In genomic region chr6:71718322-71718721, GRCm38 (mm10) we compare ENCODE assay signal across 1 mouse cellular context.
A peak's percentile ranks its signal among the peaks of the same experiment; 100 is the strongest.
TF ChIP-seq lines count a peak whose summit lies in the region.

No protein-coding gene starts in this region.

TF ChIP-seq in MEL, 35 proteins besides CTCF, POLR2A, EP300 and RAD21 (continued from another document):
- TF ChIP-seq POLR2AphosphoS2 (IDR thresholded peaks at IDR 0.05; ENCODE audit: low read length), result no peak
- no peak for TF ChIP-seq GABPA (IDR thresholded peaks at IDR 0.05; ENCODE audit: low read depth, low read length)
- TF ChIP-seq E2F4 (IDR thresholded peaks at IDR 0.05; ENCODE audit: borderline replicate concordance, low read depth, low read length), result no peak
- TF ChIP-seq ZC3H11A (IDR thresholded peaks at IDR 0.05; ENCODE audit: low read depth, low read length), result no peak; the same call in 1 of the 2 replicates
- TF ChIP-seq HCFC1 (IDR thresholded peaks at IDR 0.05; ENCODE audit: low read depth, low read length), result 0 out of 2 replicates have a peak, but pooled peaks have one; percentile 31
- TF ChIP-seq TBP (IDR thresholded peaks at IDR 0.05; ENCODE audit: low read depth, low read length), result no peak
- TF ChIP-seq BHLHE40 (IDR thresholded peaks at IDR 0.05; ENCODE audit: borderline replicate concordance, low read depth, low read length), result peak; percentile 53; the same call in 1 of the 2 replicates
- no peak for TF ChIP-seq ZMIZ1 (IDR thresholded peaks at IDR 0.05; ENCODE audit: low read depth, low read length)
- TF ChIP-seq MAFK (IDR thresholded peaks at IDR 0.05; ENCODE audit: borderline replicate concordance, low read depth, low read length), result no peak
- TF ChIP-seq JUND (IDR thresholded peaks at IDR 0.05; ENCODE audit: low read depth, low read length), result no peak
- TF ChIP-seq NELFE (IDR thresholded peaks at IDR 0.05; ENCODE audit: low read depth, low read length), result no peak
- TF ChIP-seq NRF1 (IDR thresholded peaks at IDR 0.05; ENCODE audit: insufficient read depth, low read depth, low read length, poor library complexity, severe bottlenecking), result no peak
- peak; percentile 71; the same call in 1 of the 2 replicates for TF ChIP-seq MAZ (IDR thresholded peaks at IDR 0.05; ENCODE audit: low read depth, low read length)
- peak; percentile 76 for TF ChIP-seq TCF12 (IDR thresholded peaks at IDR 0.05; ENCODE audit: low read depth, low read length)
- no peak for TF ChIP-seq MXI1 (IDR thresholded peaks at IDR 0.05; ENCODE audit: low read depth, low read length)
- TF ChIP-seq SMC3 (IDR thresholded peaks at IDR 0.05; ENCODE audit: low read depth, low read length), result no peak
- TF ChIP-seq MAX (IDR thresholded peaks at IDR 0.05; ENCODE audit: low read length), result peak; percentile 20; the same call in 1 of the 2 replicates
- TF ChIP-seq ZNF384 (IDR thresholded peaks at IDR 0.05; ENCODE audit: low read depth, low read length), result no peak
- TF ChIP-seq MEF2A (IDR thresholded peaks at IDR 0.05; ENCODE audit: extremely low read depth, insufficient replicate concordance, low read depth, low read length, poor library complexity, severe bottlenecking), result no peak
- no peak for TF ChIP-seq CHD1 (IDR thresholded peaks at IDR 0.05; ENCODE audit: low read depth, low read length)
- TF ChIP-seq USF2 (IDR thresholded peaks at IDR 0.05; ENCODE audit: borderline replicate concordance in 1 of 2, insufficient read depth in 1 of 2, low read depth in 1 of 2, low read length in 2 of 2), result no peak
- peak; percentile 73 for TF ChIP-seq CHD2 (IDR thresholded peaks at IDR 0.05; ENCODE audit: low read length)
TF ChIP-seq in MEL: peak in this region for 12.
